Mouse (Mus musculus): ENCODE results near the gene Pigl. TPM values are rescaled to one million over a fixed set of nuclear protein-coding genes. Genes with fewer than 3 reads are reported as not detected.
A peak's percentile ranks its signal among the peaks of the same experiment; 100 is the strongest.

Gene Pigl
- total RNA-seq, 1 experiment from 2014 or later, result 4.3 TPM

GRCm38 (mm10) chr11:62554163-62554855, 96.0 kb downstream of the Pigl start:
- ATAC-seq (replicated peaks; ENCODE audit: low read depth, poor library complexity, severe bottlenecking), result no peak

- ATAC-seq (replicated peaks; ENCODE audit: low read depth, poor library complexity, severe bottlenecking), result no peak
These were observed 96.8 kb downstream of the Pigl start for GRCm38 (mm10) chr11:62554934-62555517.

- ATAC-seq (replicated peaks; ENCODE audit: low read depth, poor library complexity, severe bottlenecking), result no peak
These were observed 97.7 kb downstream of the Pigl start for GRCm38 (mm10) chr11:62555896-62556412.

- ATAC-seq (replicated peaks; ENCODE audit: low read depth, poor library complexity, severe bottlenecking), result no peak
These were observed 98.9 kb downstream of the Pigl start for GRCm38 (mm10) chr11:62557205-62557604.

- ATAC-seq (replicated peaks; ENCODE audit: low read depth, poor library complexity, severe bottlenecking), result no peak
These were observed 99.9 kb downstream of the Pigl start for GRCm38 (mm10) chr11:62558152-62558551.

- no peak for ATAC-seq (replicated peaks; ENCODE audit: low read depth, poor library complexity, severe bottlenecking)
These were observed 100.8 kb downstream of the Pigl start for GRCm38 (mm10) chr11:62558961-62559646.

GRCm38 (mm10) chr11:62560463-62561016, 102.3 kb downstream of the Pigl start:
- peak; percentile 20; the same call in 1 of the 2 replicates for ATAC-seq (replicated peaks; ENCODE audit: low read depth, poor library complexity, severe bottlenecking)

GRCm38 (mm10) chr11:62563590-62563989, 105.3 kb downstream of the Pigl start:
- no peak for ATAC-seq (replicated peaks; ENCODE audit: low read depth, poor library complexity, severe bottlenecking)

Other genes starting within 250 kb of the Pigl start
- 0.41 TPM in 1 of 2 replicates, not detected in the other for gene Adora2b, start 209.5 kb upstream of the Pigl start, total RNA-seq (2017)
- gene Zswim7, start 177.1 kb upstream of the Pigl start, total RNA-seq (2017), result 6.1 and 10.2 TPM in 2 replicates
- 11.3 and 17.0 TPM in 2 replicates for gene Ttc19, start 177.0 kb upstream of the Pigl start, total RNA-seq (2017)
- gene Ncor1, start 81 bp downstream of the Pigl start, total RNA-seq (2017), result 335 and 349 TPM in 2 replicates
- gene Cenpv, start 80.8 kb downstream of the Pigl start, total RNA-seq (2017), result 13.4 and 18.7 TPM in 2 replicates
- 1,111 and 1,232 TPM in 2 replicates for gene Ubb, start 92.7 kb downstream of the Pigl start, total RNA-seq (2017)
- gene Trpv2, start 116.0 kb downstream of the Pigl start, total RNA-seq (2017), result 13.0 and 15.9 TPM in 2 replicates
- gene Lrrc75a, start 190.1 kb downstream of the Pigl start, total RNA-seq (2017), result 1.8 and 6.9 TPM in 2 replicates
- gene Mmgt2, start 190.2 kb downstream of the Pigl start, total RNA-seq (2017), result 13.0 and 28.6 TPM in 2 replicates